Mouse (Mus musculus) erythroid progenitor cell, adult 5-6 weeks (primary cell): ENCODE measurements around the gene Gnb1l. TPM values are rescaled to one million over a fixed set of nuclear protein-coding genes. Genes with fewer than 3 reads are reported as not detected.

Source experiments
- ATAC-seq: replicated peaks from 2 replicates; pipeline ENCODE4 v1.8.0; 2016; ENCODE audit warnings: moderate number of reproducible peaks, mild to moderate bottlenecking, moderate TSS enrichment, inconsistent platforms; ENCODE audit not compliant: poor library complexity, low FRiP score, severe bottlenecking
- total RNA-seq, 2 experiments: library from RNA; stranded (forward) in 1 of 2; stranded (reverse) in 1 of 2; fragments of 150-400 nt in 1 of 2; fragments of 186-747, 209-891 nt in 1 of 2; gene quantifications; 2 replicates each; pipeline versions ENCODE4 v1.2.3 to v1.2.4; 2015 to 2017; ENCODE audit warnings: low replicate concordance in 2 of 2

The Gnb1l gene
- total RNA-seq, 2 experiments from 2014 or later = 17.2 TPM; not detected in 1

DNA sequence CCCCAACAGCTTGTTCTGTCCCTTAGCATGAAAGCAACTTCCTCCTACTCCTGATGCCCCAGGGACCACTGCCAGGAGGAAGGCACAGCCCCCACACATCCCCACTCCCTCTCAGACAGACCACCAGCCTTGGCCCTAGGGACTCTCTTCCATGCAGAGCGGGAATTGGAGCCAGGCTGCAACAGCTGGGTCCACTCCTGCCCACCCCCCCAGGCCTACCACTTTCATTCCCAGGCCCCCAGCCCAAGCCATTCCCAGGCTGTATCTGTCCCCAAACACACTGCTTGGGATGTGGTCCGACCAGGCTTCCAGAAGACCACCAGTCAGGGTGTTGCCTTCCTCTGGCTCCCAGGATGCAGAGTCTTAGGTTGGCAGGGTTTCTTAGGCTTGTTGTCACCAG lies 110.6 kb downstream of the Gnb1l start:
- no peak for ATAC-seq

DNA sequence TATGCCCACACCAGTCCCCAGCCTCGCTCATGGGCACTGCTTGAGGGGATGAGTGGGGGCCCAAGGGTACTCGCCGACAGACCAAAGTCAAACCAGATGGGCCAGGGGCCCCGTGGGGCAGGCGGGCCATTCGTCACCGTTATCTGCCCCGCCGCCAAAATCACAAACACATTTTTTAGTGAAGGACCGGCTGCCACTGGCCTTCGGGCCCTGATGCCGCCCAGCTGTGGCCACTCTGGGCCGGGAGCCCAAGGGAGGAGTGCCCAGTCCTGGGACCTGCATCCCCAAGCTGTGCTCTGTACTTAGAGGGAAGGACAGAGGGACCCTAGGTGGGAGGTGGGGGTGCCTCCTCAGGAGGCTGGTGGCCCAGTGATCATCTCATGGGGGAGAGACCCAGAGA lies 113.2 kb downstream of the Gnb1l start:
- ATAC-seq = no peak

GRCm38 (mm10) chr16:18613301-18613700 lies 114.8 kb downstream of the Gnb1l start:
- no peak for ATAC-seq

Other genes starting within 250 kb of the Gnb1l start
- 144 and 145 TPM in 2 replicates for gene Ranbp1, start 250.0 kb upstream of the Gnb1l start, total RNA-seq (2015; ENCODE audit: low replicate concordance)
- gene Ranbp1, start 250.0 kb upstream of the Gnb1l start, total RNA-seq (2017; ENCODE audit: low replicate concordance) = 76.8 and 133 TPM in 2 replicates
- gene Gm49776, start 240.4 kb upstream of the Gnb1l start, total RNA-seq (2015; ENCODE audit: low replicate concordance) = not detected in 2 replicates
- 4.1 TPM in 1 of 2 replicates, not detected in the other for gene Gm49776, start 240.4 kb upstream of the Gnb1l start, total RNA-seq (2017; ENCODE audit: low replicate concordance)
- gene Dgcr8, start 209.5 kb upstream of the Gnb1l start, total RNA-seq (2015; ENCODE audit: low replicate concordance) = 121 and 133 TPM in 2 replicates
- gene Dgcr8, start 209.5 kb upstream of the Gnb1l start, total RNA-seq (2017; ENCODE audit: low replicate concordance) = 138 and 218 TPM in 2 replicates
- 61.3 and 62.5 TPM in 2 replicates for gene Tango2, start 150.6 kb upstream of the Gnb1l start, total RNA-seq (2015; ENCODE audit: low replicate concordance)
- 47.2 and 51.9 TPM in 2 replicates for gene Tango2, start 150.6 kb upstream of the Gnb1l start, total RNA-seq (2017; ENCODE audit: low replicate concordance)
- gene Arvcf, start 150.5 kb upstream of the Gnb1l start, total RNA-seq (2015; ENCODE audit: low replicate concordance) = 3.2 and 8.8 TPM in 2 replicates
- 6.2 and 22.0 TPM in 2 replicates for gene Arvcf, start 150.5 kb upstream of the Gnb1l start, total RNA-seq (2017; ENCODE audit: low replicate concordance)
- 117 and 217 TPM in 2 replicates for gene Txnrd2, start 72.3 kb upstream of the Gnb1l start, total RNA-seq (2015; ENCODE audit: low replicate concordance)
- 138 and 221 TPM in 2 replicates for gene Txnrd2, start 72.3 kb upstream of the Gnb1l start, total RNA-seq (2017; ENCODE audit: low replicate concordance)
- 129 and 131 TPM in 2 replicates for gene Comt, start 71.9 kb upstream of the Gnb1l start, total RNA-seq (2015; ENCODE audit: low replicate concordance)
- 66.4 and 67.4 TPM in 2 replicates for gene Comt, start 71.9 kb upstream of the Gnb1l start, total RNA-seq (2017; ENCODE audit: low replicate concordance)
- 2.9 and 5.0 TPM in 2 replicates for gene Rtl10, start 188 bp downstream of the Gnb1l start, total RNA-seq (2015; ENCODE audit: low replicate concordance)
- 1.0 and 3.0 TPM in 2 replicates for gene Rtl10, start 188 bp downstream of the Gnb1l start, total RNA-seq (2017; ENCODE audit: low replicate concordance)
- gene Tbx1, start 92.0 kb downstream of the Gnb1l start, total RNA-seq (2015; ENCODE audit: low replicate concordance) = not detected in 2 replicates
- not detected in 2 replicates for gene Tbx1, start 92.0 kb downstream of the Gnb1l start, total RNA-seq (2017; ENCODE audit: low replicate concordance)
- gene Gp1bb, start 123.7 kb downstream of the Gnb1l start, total RNA-seq (2015; ENCODE audit: low replicate concordance) = 1.7 TPM in 1 of 2 replicates, not detected in the other
- 0.51 TPM in 1 of 2 replicates, not detected in the other for gene Gp1bb, start 123.7 kb downstream of the Gnb1l start, total RNA-seq (2017; ENCODE audit: low replicate concordance)
- gene Gm49601, start 127.7 kb downstream of the Gnb1l start, total RNA-seq (2015; ENCODE audit: low replicate concordance) = 6.1 TPM in 1 of 2 replicates, not detected in the other
- gene Gm49601, start 127.7 kb downstream of the Gnb1l start, total RNA-seq (2017; ENCODE audit: low replicate concordance) = 4.2 TPM in 1 of 2 replicates, not detected in the other
- gene Sept5, start 131.2 kb downstream of the Gnb1l start, total RNA-seq (2015; ENCODE audit: low replicate concordance) = 2.1 and 7.6 TPM in 2 replicates
- 11.2 TPM in 1 of 2 replicates, not detected in the other for gene Sept5, start 131.2 kb downstream of the Gnb1l start, total RNA-seq (2017; ENCODE audit: low replicate concordance)